Mouse (Mus musculus): ENCODE data around the gene Foxp1.

- TF ChIP-seq POLR2A (IDR thresholded peaks at IDR 0.05; ENCODE audit: borderline replicate concordance, low read depth, low read length) = no peak
- no peak for TF ChIP-seq CTCF (IDR thresholded peaks at IDR 0.05; ENCODE audit: low read depth, low read length)
Observed at GRCm38 (mm10) chr6:99299196-99299595, 223.3 kb downstream of the Foxp1 start.
